9 mouse cellular contexts compared by ENCODE assay signal in the genomic region with DNA sequence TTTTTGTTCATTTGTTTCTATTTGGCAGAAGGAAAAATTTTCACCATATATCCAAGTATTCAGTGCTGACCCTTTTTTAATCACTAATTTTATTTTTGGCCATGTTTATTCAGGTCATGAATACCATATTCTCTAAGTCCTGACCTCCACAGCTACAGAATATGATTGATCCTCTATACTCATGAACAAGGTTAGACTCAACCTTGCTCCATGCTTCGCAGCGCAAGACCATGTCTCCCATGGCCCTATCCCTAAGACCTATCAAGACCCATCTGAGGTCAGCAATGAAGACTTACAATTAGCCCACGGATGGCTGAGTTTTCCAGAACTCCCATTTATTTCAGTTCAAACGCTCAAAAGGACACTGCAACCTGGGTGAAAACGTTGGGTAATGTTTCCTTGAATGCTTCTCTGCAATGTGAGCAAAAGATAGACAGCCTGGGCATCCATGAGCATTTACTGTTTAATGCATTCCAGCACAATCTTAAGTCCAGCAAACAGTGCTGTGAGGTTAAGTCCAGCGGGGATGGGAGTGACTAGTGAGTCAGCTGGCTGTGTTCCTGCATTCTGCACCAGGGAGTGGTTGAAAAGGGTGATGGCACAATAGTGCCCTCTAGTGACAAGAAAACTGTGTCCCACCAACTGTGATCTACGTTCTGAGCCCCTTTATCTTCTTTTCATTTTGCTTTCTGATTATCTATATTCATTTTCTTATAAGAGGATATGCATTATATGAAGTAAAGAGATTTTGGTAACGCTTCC.
A peak's percentile ranks its signal among the peaks of the same experiment; 100 is the strongest.
DNase-seq lines count a peak whose midpoint lies in the region; ATAC-seq and TF ChIP-seq lines count a peak whose summit lies in the region.
"Had no signal": no experiment of that assay in that cellular context is flagged by ENCODE, and none has a peak within 500 bp of the region (broad histone marks: within the 10 kb centered on the region; RNA-seq: fewer than 3 reads in every experiment).

No protein-coding gene starts in this region.

- no peak overlapping the region for H3K9ac ChIP-seq in embryonic facial prominence, embryonic 11.5 days (replicated peaks; ENCODE audit: low read length)
- H3K9ac ChIP-seq in intestine, embryonic 15.5 days = no peak overlapping the region
- no peak overlapping the region for H3K9ac ChIP-seq in midbrain, postnatal 0 days (replicated peaks; ENCODE audit: low read length, poor library complexity, severe bottlenecking)
- H3K9ac ChIP-seq: stomach, embryonic 15.5 days had no signal

- no peaks in the 10 kb centered on the region for H3K4me1 ChIP-seq in embryonic facial prominence, embryonic 11.5 days (ENCODE audit: control insufficient read depth, insufficient read depth, low read length)
- H3K4me1 ChIP-seq in intestine, embryonic 15.5 days (replicated peaks) = no peaks in the 10 kb centered on the region
- H3K4me1 ChIP-seq in midbrain, postnatal 0 days (ENCODE audit: insufficient read depth, low read length) = no peaks in the 10 kb centered on the region
- H3K4me1 ChIP-seq: stomach, embryonic 15.5 days had no signal

- intact Hi-C loops in heart, postnatal 10 days (cut with DNase I) = no loop called here
- intact Hi-C loops in left cerebral cortex, postnatal 10 days (cut with DNase I) = no loop called here

- WGBS in embryonic facial prominence, embryonic 11.5 days = 53% methylated on average over 8 of the region's 8 CpGs
- 52% methylated on average over 8 of the region's 8 CpGs for WGBS in intestine, embryonic 15.5 days
- WGBS in midbrain, postnatal 0 days = 50% methylated on average over 8 of the region's 8 CpGs

- no peak overlapping the region for H3K27ac ChIP-seq in embryonic facial prominence, embryonic 11.5 days (replicated peaks; ENCODE audit: low read depth, low read length)
- H3K27ac ChIP-seq in intestine, embryonic 15.5 days = no peak overlapping the region
- H3K27ac ChIP-seq in midbrain, postnatal 0 days (ENCODE audit: low read depth, low read length) = no peak overlapping the region
- H3K27ac ChIP-seq: stomach, embryonic 15.5 days had no signal

- no peak overlapping the region for H3K4me3 ChIP-seq in embryonic facial prominence, embryonic 11.5 days (ENCODE audit: low read depth, low read length)
- H3K4me3 ChIP-seq in intestine, embryonic 15.5 days (replicated peaks) = no peak overlapping the region
- no peak overlapping the region for H3K4me3 ChIP-seq in midbrain, postnatal 0 days (ENCODE audit: low read depth, low read length)
- H3K4me3 ChIP-seq: stomach, embryonic 15.5 days had no signal

- H3K9me3 ChIP-seq in embryonic facial prominence, embryonic 11.5 days (replicated peaks; ENCODE audit: control insufficient read depth, low read length) = no peaks in the 10 kb centered on the region
- H3K9me3 ChIP-seq in intestine, embryonic 15.5 days = no peaks in the 10 kb centered on the region
- H3K9me3 ChIP-seq in midbrain, postnatal 0 days (ENCODE audit: low read length) = no peaks in the 10 kb centered on the region
- H3K9me3 ChIP-seq: stomach, embryonic 15.5 days had no signal

- TF ChIP-seq CTCF in midbrain, postnatal 0 days (IDR thresholded peaks at IDR 0.05) = peak; percentile 52

- no peak overlapping the region for H3K4me2 ChIP-seq in embryonic facial prominence, embryonic 11.5 days (ENCODE audit: low read depth, low read length)
- H3K4me2 ChIP-seq in intestine, embryonic 15.5 days (replicated peaks) = no peak overlapping the region
- H3K4me2 ChIP-seq in midbrain, postnatal 0 days (ENCODE audit: low read depth, low read length, poor library complexity, severe bottlenecking) = no peak overlapping the region
- H3K4me2 ChIP-seq: stomach, embryonic 15.5 days had no signal

- H3K36me3 ChIP-seq in embryonic facial prominence, embryonic 11.5 days (replicated peaks; ENCODE audit: control insufficient read depth, insufficient read depth, low read depth, low read length) = no peaks in the 10 kb centered on the region
- no peaks in the 10 kb centered on the region for H3K36me3 ChIP-seq in intestine, embryonic 15.5 days
- no peaks in the 10 kb centered on the region for H3K36me3 ChIP-seq in midbrain, postnatal 0 days (ENCODE audit: insufficient read depth, low read length)
- H3K36me3 ChIP-seq: stomach, embryonic 15.5 days had no signal

- H3K27me3 ChIP-seq in embryonic facial prominence, embryonic 11.5 days (ENCODE audit: control insufficient read depth, insufficient read depth, low read length) = no peaks in the 10 kb centered on the region
- H3K27me3 ChIP-seq in intestine, embryonic 15.5 days (replicated peaks) = no peaks in the 10 kb centered on the region
- no peaks in the 10 kb centered on the region for H3K27me3 ChIP-seq in midbrain, postnatal 0 days (ENCODE audit: insufficient read depth, low read length)
- H3K27me3 ChIP-seq: stomach, embryonic 15.5 days had no signal

- peak; percentile 41 to 57 for DNase-seq in heart, postnatal 10 days
- no peak for DNase-seq in heart, adult 11 months
- DNase-seq in adrenal gland, postnatal 10 days = peak; percentile 80
- DNase-seq in embryonic facial prominence, embryonic 11.5 days (ENCODE audit: low spot score) = peak; percentile 74
- peak; percentile 8 to 64 for DNase-seq in left cerebral cortex, postnatal 10 days (ENCODE audit: extremely low spot score in 1 of 2, low spot score in 2 of 2)
- peak; percentile 67 for DNase-seq in midbrain, postnatal 0 days (ENCODE audit: low spot score)
- DNase-seq in thymus, postnatal 10 days (ENCODE audit: low spot score in 2 of 2) = no peak

- 0 out of 2 replicates have a peak, but pooled peaks have one; percentile 56 for ATAC-seq in embryonic facial prominence, embryonic 11.5 days (replicated peaks; ENCODE audit: insufficient number of reproducible peaks, low FRiP score, low TSS enrichment, low read depth)
- ATAC-seq in intestine, embryonic 15.5 days = peak; percentile 71
- no peak for ATAC-seq in midbrain, postnatal 0 days (ENCODE audit: low FRiP score)

Comparison
In these comparisons a context has a peak if more than half of its experiments do, and no peak if none do; other contexts are left out.
1. DNase-seq: peak in heart, postnatal 10 days (2 of 2), adrenal gland, postnatal 10 days (single experiment), embryonic facial prominence, embryonic 11.5 days (single experiment), left cerebral cortex, postnatal 10 days (2 of 2) and midbrain, postnatal 0 days (single experiment); none in heart, adult 11 months (single experiment) and thymus, postnatal 10 days (0 of 2).